Mouse (Mus musculus) midbrain, embryonic 12.5 days (tissue): ENCODE data around the gene Usp48. TPM values are rescaled to one million over a fixed set of nuclear protein-coding genes. Genes with fewer than 3 reads are reported as not detected.

Experiments used
- ATAC-seq: fragments of 200-750 bp; cut with Nextera tagmentation; 2 replicates; pipeline ENCODE4 v1.8.0; 2017; ENCODE audit warnings: low read depth, moderate TSS enrichment, moderate library complexity; ENCODE audit not compliant: low FRiP score
- H3K27ac ChIP-seq: fragments of 300-500 bp; sonication (generic); replicated peaks from 2 replicates; pipeline ENCODE4 v1.5.1; 2016; ENCODE audit warnings: mild to moderate bottlenecking
- H3K27me3 ChIP-seq: fragments of 300-500 bp; sonication (generic); 2 replicates; pipeline ENCODE4 v1.6.1; 2016; ENCODE audit warnings: mild to moderate bottlenecking
- H3K36me3 ChIP-seq: fragments of 300-500 bp; sonication (generic); 2 replicates; pipeline ENCODE4 v1.6.1; 2016
- H3K4me1 ChIP-seq: fragments of 300-500 bp; sonication (generic); 2 replicates; pipeline ENCODE4 v1.6.1; 2016
- H3K4me2 ChIP-seq: fragments of 300-500 bp; sonication (generic); replicated peaks from 2 replicates; pipeline ENCODE4 v1.6.1; 2016; ENCODE audit warnings: mild to moderate bottlenecking, moderate library complexity
- H3K4me3 ChIP-seq: fragments of 300-500 bp; sonication (generic); 2 replicates; pipeline ENCODE4 v1.5.1; 2016; ENCODE audit warnings: mild to moderate bottlenecking
- H3K9ac ChIP-seq: fragments of 300-500 bp; sonication (generic); replicated peaks from 2 replicates; pipeline ENCODE4 v1.6.1; 2016; ENCODE audit warnings: mild to moderate bottlenecking, moderate library complexity
- H3K9me3 ChIP-seq: fragments of 300-500 bp; sonication (generic); 2 replicates; pipeline ENCODE4 v1.6.1; 2016; ENCODE audit warnings: mild to moderate bottlenecking
- WGBS: fragments of 180-500 bp; shearing (Covaris S2); methylation state at CpG from one replicate; pipeline ENCODE4 v1.1.7; 2016; 5-methylcytosine and 5-hydroxymethylcytosine counted together
- polyA plus RNA-seq: library from polyadenylated mRNA; unstranded; fragments of >200 nt; fragmentation: Nextera tagmentation; extraction: Ambion mirVana; gene quantifications from 2 replicates; pipeline ENCODE4 v1.2.1, GENCODE M21; 2016

The Usp48 gene
- polyA plus RNA-seq, 1 experiment from 2014 or later, result 87.3 TPM

DNA sequence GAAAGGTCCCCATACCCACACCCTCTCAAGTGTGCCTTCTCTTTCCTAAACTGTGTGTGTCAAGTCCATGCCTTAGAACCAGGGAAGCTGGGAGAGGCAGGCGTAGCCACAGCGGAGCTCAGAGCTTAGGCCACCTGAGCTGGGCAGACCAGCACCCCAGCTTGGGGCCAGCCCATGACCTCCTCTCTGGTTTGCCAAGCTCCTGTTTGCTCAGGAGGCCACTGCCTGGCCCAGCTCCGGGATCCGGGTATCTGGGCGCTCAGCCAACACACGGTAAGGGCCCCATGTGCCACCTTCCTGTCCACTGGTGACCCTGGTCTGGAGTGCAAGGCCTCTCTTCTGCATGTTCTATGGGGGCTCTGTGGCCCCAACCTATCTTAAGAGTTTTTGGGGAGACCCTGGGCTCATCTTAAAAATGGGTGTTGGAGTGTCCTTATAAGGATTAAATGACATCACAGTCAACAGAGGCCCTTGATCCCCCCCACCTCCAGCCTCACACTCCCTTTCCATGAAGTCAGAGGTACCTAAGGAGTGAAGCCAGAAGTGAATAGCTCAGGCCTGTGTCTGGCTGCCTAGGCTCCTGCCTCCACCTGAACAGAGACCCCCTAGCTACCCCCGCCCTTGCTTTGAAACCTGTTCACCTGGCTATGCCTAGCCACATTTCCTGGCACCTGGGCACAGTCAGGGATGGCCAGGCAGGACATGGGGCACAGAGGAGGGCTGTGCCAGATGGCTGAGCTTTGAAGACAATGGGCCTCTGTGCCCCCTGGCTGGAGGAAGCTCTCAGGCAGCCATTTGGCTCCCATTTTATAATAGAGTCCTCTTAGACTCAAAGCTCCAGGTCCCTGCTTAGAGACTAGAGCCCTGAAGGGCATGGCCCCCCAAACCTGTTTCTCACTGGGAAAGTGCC, 104.8 kb downstream of the Usp48 start:
- no peaks in the 10 kb centered on the region for H3K9me3 ChIP-seq
- H3K4me2 ChIP-seq, result no peak overlapping the region
- WGBS, result 89% methylated on average over 7 of the region's 7 CpGs
- H3K27ac ChIP-seq, result no peak overlapping the region
- H3K36me3 ChIP-seq, result no peaks in the 10 kb centered on the region
- no peaks in the 10 kb centered on the region; the same call in 1 of the 2 replicates for H3K27me3 ChIP-seq
- H3K4me1 ChIP-seq, result peaks cover 19% of the 10 kb centered on the region
- H3K4me3 ChIP-seq, result no peak overlapping the region
- no peak overlapping the region for H3K9ac ChIP-seq
- ATAC-seq, result no peak

- no peak overlapping the region for H3K9ac ChIP-seq
Measured at GRCm38 (mm10) chr4:137699264-137700211, 106.0 kb downstream of the Usp48 start.

GRCm38 (mm10) chr4:137700960-137701359, 107.4 kb downstream of the Usp48 start:
- Histone ChIP-seq H3K9me3 (no peaks in the 10 kb centered on the region), H3K4me3 (no peak overlapping the region), H3K36me3 (no peaks in the 10 kb centered on the region), H3K4me2 (no peak overlapping the region), H3K4me1 (peaks cover 21% of the 10 kb centered on the region), H3K27ac (no peak overlapping the region), H3K27me3 (no peaks in the 10 kb centered on the region; the same call in 1 of the 2 replicates), H3K9ac (no peak overlapping the region)
- ATAC-seq, result no peak
- 67% methylated on average over 6 of the region's 6 CpGs for WGBS

More at GRCm38 (mm10) chr4:137699264-137700211, 106.0 kb downstream of the Usp48 start:
- no peaks in the 10 kb centered on the region for H3K36me3 ChIP-seq
- ATAC-seq, result no peak
- H3K9me3 ChIP-seq, result no peaks in the 10 kb centered on the region
- WGBS, result 64% methylated on average over 21 of the region's 21 CpGs
- no peaks in the 10 kb centered on the region; the same call in 1 of the 2 replicates for H3K27me3 ChIP-seq
- H3K4me3 ChIP-seq, result no peak overlapping the region
- H3K4me1 ChIP-seq, result peaks cover 22% of the 10 kb centered on the region
- H3K4me2 ChIP-seq, result no peak overlapping the region
- H3K27ac ChIP-seq, result no peak overlapping the region

DNA sequence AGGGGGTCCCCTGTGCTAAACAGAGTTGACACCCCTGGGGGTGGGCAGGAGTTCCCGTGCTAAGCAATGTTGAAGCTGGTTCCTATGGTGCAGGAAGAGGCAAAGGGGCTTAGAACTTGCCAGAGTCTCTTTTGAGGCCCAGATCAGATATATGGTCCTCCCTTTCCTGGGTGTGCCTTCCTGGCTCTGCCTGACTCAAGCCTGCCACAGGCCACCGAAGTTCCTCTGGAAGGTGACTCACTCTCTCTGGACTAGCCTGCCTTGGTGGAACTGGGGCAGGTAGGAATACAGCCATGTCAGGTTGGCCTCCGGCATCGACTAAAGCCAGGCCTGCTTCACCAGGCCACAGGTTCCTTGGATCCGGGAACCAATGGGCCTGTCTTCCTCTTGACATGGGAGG, 109.5 kb downstream of the Usp48 start:
- Histone ChIP-seq H3K36me3 (no peaks in the 10 kb centered on the region), H3K27ac (no peak overlapping the region), H3K9ac (no peak overlapping the region), H3K4me1 (peaks cover 33% of the 10 kb centered on the region), H3K27me3 (peaks cover 8% of the 10 kb centered on the region), H3K4me2 (no peak overlapping the region), H3K4me3 (no peak overlapping the region), H3K9me3 (no peaks in the 10 kb centered on the region)
- 92% methylated on average over 5 of the region's 5 CpGs for WGBS
- ATAC-seq, result no peak

GRCm38 (mm10) chr4:137704561-137704960, 111.0 kb downstream of the Usp48 start:
- H3K27me3 ChIP-seq, result peaks cover 23% of the 10 kb centered on the region
- H3K9me3 ChIP-seq, result no peaks in the 10 kb centered on the region
- no peak overlapping the region for H3K4me3 ChIP-seq
- ATAC-seq, result no peak
- H3K9ac ChIP-seq, result no peak overlapping the region
- WGBS, result 54% methylated on average over 2 of the region's 2 CpGs
- peaks cover 25% of the 10 kb centered on the region for H3K4me1 ChIP-seq
- no peaks in the 10 kb centered on the region for H3K36me3 ChIP-seq
- H3K4me2 ChIP-seq, result no peak overlapping the region
- no peak overlapping the region for H3K27ac ChIP-seq

DNA sequence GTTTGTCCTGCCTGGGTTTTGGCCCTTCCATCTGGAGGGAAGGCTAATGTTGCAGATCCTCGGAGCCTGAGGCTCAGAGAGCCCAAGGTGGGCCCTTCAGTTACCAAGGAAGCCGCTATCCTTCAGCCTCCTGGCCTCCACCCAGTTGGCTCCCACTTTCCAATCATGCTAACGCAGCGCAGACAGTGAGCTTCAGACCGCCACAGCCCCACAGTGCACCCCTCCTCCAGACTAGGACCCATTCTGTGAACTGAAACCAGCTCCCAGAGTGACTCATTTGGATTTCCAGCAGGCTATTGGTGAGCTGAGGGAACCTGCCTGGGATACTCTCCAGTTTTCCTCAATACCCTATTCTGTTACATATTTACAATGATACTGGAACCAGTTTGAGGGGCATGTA, 111.8 kb downstream of the Usp48 start:
- WGBS, result 75% methylated on average over 5 of the region's 5 CpGs
- Histone ChIP-seq H3K27me3 (peaks cover 31% of the 10 kb centered on the region), H3K9me3 (no peaks in the 10 kb centered on the region), H3K36me3 (no peaks in the 10 kb centered on the region), H3K4me3 (no peak overlapping the region), H3K9ac (no peak overlapping the region), H3K4me2 (no peak overlapping the region), H3K27ac (no peak overlapping the region), H3K4me1 (peaks cover 25% of the 10 kb centered on the region)
- ATAC-seq, result no peak

- Histone ChIP-seq H3K9me3 (no peaks in the 10 kb centered on the region), H3K4me1 (peaks cover 25% of the 10 kb centered on the region), H3K4me3 (no peak overlapping the region), H3K36me3 (no peaks in the 10 kb centered on the region), H3K27ac (peak overlapping the region; percentile 39), H3K4me2 (peak overlapping the region; percentile 91), H3K27me3 (peaks cover 37% of the 10 kb centered on the region), H3K9ac (peak overlapping the region; percentile 79; the same call in 1 of the 2 replicates)
- WGBS, result 74% methylated on average over 7 of the region's 7 CpGs
- peak; percentile 13; the same call in 1 of the 2 replicates for ATAC-seq
Measured at GRCm38 (mm10) chr4:137706510-137706909, 113.0 kb downstream of the Usp48 start.

GRCm38 (mm10) chr4:137707216-137707990, 113.8 kb downstream of the Usp48 start:
- 5% methylated on average over 41 of the region's 52 CpGs for WGBS
- H3K27me3 ChIP-seq, result peaks cover 37% of the 10 kb centered on the region
- H3K4me3 ChIP-seq, result peak overlapping the region; percentile 64
- no peaks in the 10 kb centered on the region for H3K36me3 ChIP-seq
- ATAC-seq, result peak; percentile 88
- H3K4me2 ChIP-seq, result peak overlapping the region; percentile 91
- peak overlapping the region; percentile 39 for H3K27ac ChIP-seq
- no peaks in the 10 kb centered on the region for H3K9me3 ChIP-seq
- peak overlapping the region; percentile 79 for H3K9ac ChIP-seq
- H3K4me1 ChIP-seq, result peaks cover 25% of the 10 kb centered on the region

Other genes with a start within 250 kb of the Usp48 start
- gene Cdc42, start 236.0 kb upstream of the Usp48 start, polyA plus RNA-seq, result 620 TPM in 2 replicates
- not detected in 2 replicates for gene Cela3a, start 184.0 kb upstream of the Usp48 start, polyA plus RNA-seq
- gene Cela3b, start 163.2 kb upstream of the Usp48 start, polyA plus RNA-seq, result not detected in 2 replicates
- gene 1700013G24Rik, start 140.5 kb upstream of the Usp48 start, polyA plus RNA-seq, result not detected in 2 replicates
- gene Hspg2, start 125.0 kb upstream of the Usp48 start, polyA plus RNA-seq, result 8.3 and 9.5 TPM in 2 replicates
- not detected in 2 replicates for gene Ldlrad2, start 19.2 kb upstream of the Usp48 start, polyA plus RNA-seq
- gene Rap1gap, start 71.0 kb downstream of the Usp48 start, polyA plus RNA-seq, result 11.6 and 12.1 TPM in 2 replicates
- gene Alpl, start 202.6 kb downstream of the Usp48 start, polyA plus RNA-seq, result 14.7 and 17.1 TPM in 2 replicates